Mouse (Mus musculus) forebrain, postnatal 0 days (tissue): ENCODE data around the gene Atxn7l1. TPM values are rescaled to one million over a fixed set of nuclear protein-coding genes. Genes with fewer than 3 reads are reported as not detected.
A peak's percentile ranks its signal among the peaks of the same experiment; 100 is the strongest.
"Not testable (repeated sequence)": the region's sequence is repeated elsewhere in the genome, so short reads cannot be mapped to it uniquely, and the experiment has no call there.

Experiments
- ATAC-seq: fragments of 200-750 bp; cut with Nextera tagmentation; 2 replicates; pipeline ENCODE4 v1.8.0; 2017; ENCODE audit warnings: mild to moderate bottlenecking, moderate library complexity
- DNase-seq: peaks from one replicate; pipeline ENCODE4 v3.0.0-alpha.2; 2015
- H3K27ac ChIP-seq: fragments of 300-500 bp; sonication (generic); 2 replicates; pipeline ENCODE4 v1.5.1; 2014; ENCODE audit warnings: low read depth, mild to moderate bottlenecking, antibody characterized with exemption, low read length, moderate library complexity, mixed read lengths
- H3K27me3 ChIP-seq: fragments of 300-500 bp; sonication (generic); 2 replicates; pipeline ENCODE4 v1.6.1; 2014; ENCODE audit warnings: mild to moderate bottlenecking, low read length, mixed read lengths; ENCODE audit not compliant: insufficient read depth
- H3K36me3 ChIP-seq: fragments of 300-500 bp; sonication (generic); 2 replicates; pipeline ENCODE4 v1.6.1; 2014; ENCODE audit warnings: mild to moderate bottlenecking, moderate library complexity; ENCODE audit not compliant: insufficient read depth
- H3K4me1 ChIP-seq: fragments of 300-500 bp; sonication (generic); 2 replicates; pipeline ENCODE4 v1.6.1; 2014; ENCODE audit warnings: antibody characterized with exemption; ENCODE audit not compliant: insufficient read depth
- H3K4me2 ChIP-seq: fragments of 300-500 bp; sonication (generic); 2 replicates; pipeline ENCODE4 v1.6.1; 2014; ENCODE audit warnings: low read depth, mild to moderate bottlenecking, moderate library complexity
- H3K4me3 ChIP-seq: fragments of 300-500 bp; sonication (generic); 2 replicates; pipeline ENCODE4 v1.5.1; 2014; ENCODE audit warnings: low read depth, low read length, mixed read lengths
- H3K9ac ChIP-seq: fragments of 300-500 bp; sonication (generic); 2 replicates; pipeline ENCODE4 v1.6.1; 2014; ENCODE audit warnings: mild to moderate bottlenecking
- H3K9me3 ChIP-seq: fragments of 300-500 bp; sonication (generic); 2 replicates; pipeline ENCODE4 v1.6.1; 2016; ENCODE audit warnings: low read length
- CTCF ChIP-seq: sonication (generic); IDR thresholded peaks from 2 replicates; pipeline ENCODE4 v1.5.1; 2016; ENCODE audit warnings: antibody characterized with exemption, control low read depth, low read depth
- WGBS: fragments of 180-500 bp; shearing (Covaris S2); extraction: QIAGEN DNeasy Blood & Tissue Kit; methylation state at CpG from one replicate; pipeline ENCODE4 v1.1.7; 2014; 5-methylcytosine and 5-hydroxymethylcytosine counted together
- polyA plus RNA-seq: library from polyadenylated mRNA; unstranded; fragments of >200 nt; fragmentation: Nextera tagmentation; extraction: Ambion mirVana; gene quantifications from 2 replicates; pipeline ENCODE4 v1.2.1, GENCODE M21; 2015
- total RNA-seq: library from RNA; depleted of rRNA; stranded (reverse); fragments of >200 nt; gene quantifications from 2 replicates; pipeline ENCODE4 v1.2.3, GENCODE M21; 2014

Gene Atxn7l1
- total and polyA plus RNA-seq, 2 experiments from 2014 or later = 18.2 to 23.0 TPM

GRCm38 (mm10) chr12:33153131-33153530 lies 5.6 kb downstream of the Atxn7l1 start:
- Histone ChIP-seq H3K4me2 (no peak overlapping the region), H3K9ac (no peak overlapping the region), H3K27me3 (no peaks in the 10 kb centered on the region), H3K4me1 (peaks cover 8% of the 10 kb centered on the region), H3K36me3 (0 out of 2 replicates have a peak, but pooled peaks cover 5% of the 10 kb centered on the region), H3K4me3 (no peak overlapping the region), H3K9me3 (no peaks in the 10 kb centered on the region), H3K27ac (no peak overlapping the region)
- no peak for ATAC-seq
- DNase-seq = no peak
- no peak for TF ChIP-seq CTCF
- 85% methylated on average over 7 of the region's 7 CpGs for WGBS

GRCm38 (mm10) chr12:33153850-33154249 lies 6.4 kb downstream of the Atxn7l1 start:
- no peak for ATAC-seq
- Histone ChIP-seq H3K4me1 (peaks cover 5% of the 10 kb centered on the region), H3K27ac (no peak overlapping the region), H3K4me2 (no peak overlapping the region), H3K4me3 (no peak overlapping the region), H3K27me3 (no peaks in the 10 kb centered on the region), H3K9ac (no peak overlapping the region), H3K9me3 (no peaks in the 10 kb centered on the region), H3K36me3 (0 out of 2 replicates have a peak, but pooled peaks cover 5% of the 10 kb centered on the region)
- no peak for DNase-seq
- no peak for TF ChIP-seq CTCF
- WGBS = 92% methylated on average over 3 of the region's 3 CpGs

- no peak for ATAC-seq
- 98% methylated on average over 3 of the region's 3 CpGs for WGBS
- no peak for DNase-seq
- H3K4me3 ChIP-seq = no peak overlapping the region
- H3K4me2 ChIP-seq = no peak overlapping the region
- no peaks in the 10 kb centered on the region for H3K27me3 ChIP-seq
- H3K4me1 ChIP-seq = no peaks in the 10 kb centered on the region
- H3K36me3 ChIP-seq = peaks cover 9% of the 10 kb centered on the region; the same call in 1 of the 2 replicates
- TF ChIP-seq CTCF = no peak
- H3K27ac ChIP-seq = no peak overlapping the region
- no peaks in the 10 kb centered on the region for H3K9me3 ChIP-seq
- no peak overlapping the region for H3K9ac ChIP-seq
Observed at GRCm38 (mm10) chr12:33154732-33155131, 7.2 kb downstream of the Atxn7l1 start.

GRCm38 (mm10) chr12:33156334-33157018 lies 9.0 kb downstream of the Atxn7l1 start:
- H3K9ac ChIP-seq = no peak overlapping the region
- H3K27ac ChIP-seq = no peak overlapping the region
- H3K4me1 ChIP-seq = no peaks in the 10 kb centered on the region
- no peaks in the 10 kb centered on the region for H3K27me3 ChIP-seq
- ATAC-seq (peak; percentile 26; the same call in 1 of the 2 replicates), DNase-seq (no peak)
- no peak for TF ChIP-seq CTCF
- peaks cover 9% of the 10 kb centered on the region; the same call in 1 of the 2 replicates for H3K36me3 ChIP-seq
- H3K4me2 ChIP-seq = no peak overlapping the region
- 90% methylated on average over 7 of the region's 7 CpGs for WGBS
- H3K4me3 ChIP-seq = no peak overlapping the region
- H3K9me3 ChIP-seq = no peaks in the 10 kb centered on the region

- DNase-seq = no peak
- Histone ChIP-seq H3K27me3 (no peaks in the 10 kb centered on the region), H3K36me3 (peaks cover 9% of the 10 kb centered on the region; the same call in 1 of the 2 replicates), H3K4me2 (no peak overlapping the region), H3K27ac (no peak overlapping the region), H3K9me3 (no peaks in the 10 kb centered on the region), H3K9ac (no peak overlapping the region), H3K4me1 (0 out of 2 replicates have a peak, but pooled peaks cover 5% of the 10 kb centered on the region), H3K4me3 (no peak overlapping the region)
- TF ChIP-seq CTCF = no peak
- 87% methylated on average over 8 of the region's 8 CpGs for WGBS
- no peak for ATAC-seq
Observed at GRCm38 (mm10) chr12:33158256-33158655, 10.8 kb downstream of the Atxn7l1 start.

GRCm38 (mm10) chr12:33160406-33160805 lies 12.9 kb downstream of the Atxn7l1 start:
- no peak for TF ChIP-seq CTCF
- whole genome bisulfite sequencing = 90% methylated on average over 7 of the region's 7 CpGs
- Histone ChIP-seq H3K4me2 (no peak overlapping the region), H3K9ac (no peak overlapping the region), H3K27me3 (no peaks in the 10 kb centered on the region), H3K4me3 (no peak overlapping the region), H3K36me3 (peaks cover 5% of the 10 kb centered on the region; the same call in 1 of the 2 replicates), H3K27ac (no peak overlapping the region), H3K4me1 (0 out of 2 replicates have a peak, but pooled peaks cover 5% of the 10 kb centered on the region), H3K9me3 (no peaks in the 10 kb centered on the region)
- ATAC-seq (no peak), DNase-seq (no peak)

GRCm38 (mm10) chr12:33162541-33162940 lies 15.0 kb downstream of the Atxn7l1 start:
- Histone ChIP-seq H3K4me2 (0 out of 2 replicates have a peak overlapping the region, but pooled peaks have one; percentile 6), H3K4me1 (0 out of 2 replicates have a peak, but pooled peaks cover 5% of the 10 kb centered on the region), H3K36me3 (peaks cover 5% of the 10 kb centered on the region; the same call in 1 of the 2 replicates), H3K4me3 (no peak overlapping the region), H3K9me3 (no peaks in the 10 kb centered on the region), H3K9ac (no peak overlapping the region), H3K27me3 (no peaks in the 10 kb centered on the region), H3K27ac (peak overlapping the region; percentile 48)
- 18% methylated on average over 12 of the region's 12 CpGs for WGBS
- ATAC-seq = peak; percentile 60
- peak; percentile 45 for DNase-seq
- no peak for TF ChIP-seq CTCF

GRCm38 (mm10) chr12:33164019-33164418 lies 16.5 kb downstream of the Atxn7l1 start:
- not testable (repeated sequence) for H3K4me2 ChIP-seq, H3K36me3 ChIP-seq, H3K27ac ChIP-seq, H3K9me3 ChIP-seq, H3K4me3 ChIP-seq, H3K9ac ChIP-seq, DNase-seq, H3K27me3 ChIP-seq, ATAC-seq, H3K4me1 ChIP-seq
- 92% methylated on average over 5 of the region's 5 CpGs for WGBS
